Mouse (Mus musculus) brain, embryonic 14.5 days (tissue): ENCODE data around the gene D930007J09Rik. TPM values are rescaled to one million over a fixed set of nuclear protein-coding genes. Genes with fewer than 3 reads are reported as not detected.

Experiments
- DNase-seq: peaks from one replicate; pipeline ENCODE4 v3.0.0-alpha.2; 2011; ENCODE audit warnings: low read depth
- CTCF ChIP-seq: fragments of 200-500 bp; IDR thresholded peaks from 2 replicates; pipeline ENCODE4 v1.5.1; 2012; ENCODE audit warnings: inconsistent platforms, mild to moderate bottlenecking, moderate library complexity, borderline replicate concordance; ENCODE audit not compliant: insufficient read depth, insufficient read length; ENCODE audit errors: extremely low read depth
- POLR2A ChIP-seq: fragments of 200-500 bp; IDR thresholded peaks from 2 replicates; pipeline ENCODE4 v1.6.1; 2012; ENCODE audit warnings: mild to moderate bottlenecking, inconsistent platforms, borderline replicate concordance; ENCODE audit not compliant: poor library complexity, insufficient read depth, insufficient read length, severe bottlenecking; ENCODE audit errors: extremely low read depth
- polyA plus RNA-seq: library from polyadenylated mRNA; depleted of rRNA; stranded (reverse); fragments of >200 nt; gene quantifications from 2 replicates; pipeline ENCODE4 v1.2.3, GENCODE M21; 2012; rRNA removed

D930007J09Rik gene
- polyA plus RNA-seq, 1 experiment: 0.70 TPM

DNA sequence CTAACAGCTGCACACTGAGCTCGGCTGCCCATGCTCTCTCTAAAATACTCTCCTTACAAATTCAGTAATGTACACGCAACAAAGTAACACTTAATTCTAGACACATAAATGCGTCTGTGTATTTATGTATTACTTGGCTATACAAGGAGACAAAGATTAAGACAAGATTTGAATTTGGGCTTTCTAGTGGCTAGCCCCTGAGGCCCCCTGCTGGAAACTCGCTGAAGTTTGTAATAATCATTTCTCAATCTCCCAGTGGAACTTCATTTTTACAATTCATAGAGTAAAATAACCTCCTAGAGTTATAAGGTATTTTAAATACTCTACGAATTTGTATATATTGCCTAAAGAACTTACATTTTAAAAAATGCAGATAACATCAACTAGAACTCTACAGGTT lies 19.6 kb downstream of the D930007J09Rik start:
- peak; percentile 37; the same call in 1 of the 2 replicates for TF ChIP-seq CTCF
- TF ChIP-seq POLR2A: no peak
- DNase-seq: peak; percentile 7

DNA sequence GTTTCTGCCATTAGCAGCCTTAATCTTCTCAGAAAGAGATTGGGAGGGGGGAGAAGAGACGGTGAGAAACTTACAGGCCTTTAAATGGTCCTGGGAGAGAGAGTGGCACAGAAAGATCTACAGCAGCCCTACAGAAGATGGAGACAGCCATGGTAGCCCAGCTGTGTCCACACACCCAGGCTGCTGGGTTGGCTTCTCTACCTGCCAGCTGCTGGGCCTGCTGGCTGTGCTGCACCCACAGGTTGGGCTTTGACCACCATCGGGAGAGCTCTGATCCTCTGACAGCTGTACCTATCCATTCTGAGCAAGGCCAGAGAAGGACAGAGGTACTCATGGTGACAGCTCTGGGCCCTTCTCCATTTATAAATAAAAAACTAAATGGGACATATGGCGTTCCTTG lies 23.8 kb downstream of the D930007J09Rik start:
- TF ChIP-seq CTCF (no peak), POLR2A (no peak)
- DNase-seq: no peak

DNA sequence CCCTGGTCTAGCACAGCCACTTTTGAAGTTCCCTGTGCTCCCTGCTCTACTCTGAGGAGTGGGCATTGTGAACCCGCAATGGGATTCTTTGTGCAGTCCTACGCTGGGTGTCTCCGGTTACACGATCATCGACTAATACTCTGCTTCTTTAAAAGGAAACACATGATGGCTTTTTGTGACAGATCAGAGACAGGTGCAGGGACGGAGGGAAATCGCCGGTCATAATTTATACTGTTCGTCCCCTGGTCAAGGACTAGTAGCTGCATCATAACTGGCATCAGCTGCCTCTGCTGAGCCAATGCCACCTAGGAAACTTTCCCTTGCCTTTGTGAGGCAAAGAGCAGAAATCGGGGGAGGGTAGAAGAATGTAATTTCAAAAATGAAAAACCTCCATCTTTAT lies 26.3 kb downstream of the D930007J09Rik start:
- TF ChIP-seq POLR2A (no peak), CTCF (no peak)
- DNase-seq: no peak

DNA sequence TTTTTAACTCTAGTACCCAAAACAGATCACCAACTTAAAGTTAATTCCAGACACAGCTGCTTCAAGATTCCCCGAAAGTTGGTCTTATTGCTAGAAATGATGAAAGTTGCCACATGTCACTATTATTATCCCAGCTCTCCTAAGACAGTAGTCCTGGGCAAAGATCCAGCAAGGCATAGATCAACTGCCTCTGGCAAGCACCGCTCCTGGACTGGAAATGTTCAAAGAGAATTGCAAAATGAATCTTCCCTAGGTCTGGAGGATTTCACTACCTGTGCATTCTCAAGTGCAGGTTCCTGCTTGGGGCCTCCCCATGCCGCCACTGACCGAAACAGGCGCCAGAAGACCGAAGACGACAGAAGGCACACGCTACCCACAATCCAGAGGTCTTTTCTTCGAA lies 26.8 kb downstream of the D930007J09Rik start:
- no peak for DNase-seq
- TF ChIP-seq POLR2A: no peak
- no peak for TF ChIP-seq CTCF

DNA sequence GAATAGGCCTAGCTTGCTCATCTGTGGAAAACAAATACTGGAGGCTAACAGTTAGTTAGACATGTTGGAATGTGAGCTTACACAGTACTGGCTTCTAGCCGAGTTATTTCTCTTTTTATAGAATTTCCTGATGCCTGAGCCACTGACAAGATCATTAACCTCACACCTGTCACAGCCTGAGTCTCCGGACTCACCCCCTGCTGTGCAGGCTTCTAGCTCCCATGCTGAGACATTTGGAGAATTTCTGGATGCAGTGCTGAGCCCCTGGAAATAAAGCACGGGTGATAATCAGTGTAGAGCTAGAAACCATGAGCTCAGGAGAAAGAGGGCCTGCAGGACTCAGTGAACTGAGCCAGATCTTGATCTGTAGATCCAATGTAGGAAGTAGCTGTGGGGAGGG lies 32.7 kb downstream of the D930007J09Rik start:
- TF ChIP-seq CTCF: no peak
- no peak for TF ChIP-seq POLR2A
- DNase-seq: no peak

DNA sequence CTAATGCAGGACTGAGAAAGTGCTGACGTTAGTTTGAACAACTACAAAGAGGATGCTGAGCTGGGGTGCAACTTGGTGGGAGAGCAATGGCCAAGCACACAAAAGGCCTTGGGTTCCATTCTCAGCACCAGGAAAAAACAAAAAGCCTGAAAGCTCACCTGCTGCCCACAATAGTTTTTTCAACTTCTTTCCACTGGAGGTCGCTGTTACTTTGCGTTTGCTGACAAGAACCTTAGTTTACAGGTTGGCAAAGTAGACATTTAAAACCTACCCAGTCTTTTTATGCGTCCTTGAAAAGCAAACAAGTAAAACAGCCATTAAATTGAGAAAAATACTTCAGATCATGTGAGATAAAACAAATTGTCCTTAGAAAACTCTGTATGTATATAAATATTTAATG lies 34.5 kb downstream of the D930007J09Rik start:
- TF ChIP-seq CTCF (peak; percentile 47; the same call in 1 of the 2 replicates), POLR2A (no peak)

DNA sequence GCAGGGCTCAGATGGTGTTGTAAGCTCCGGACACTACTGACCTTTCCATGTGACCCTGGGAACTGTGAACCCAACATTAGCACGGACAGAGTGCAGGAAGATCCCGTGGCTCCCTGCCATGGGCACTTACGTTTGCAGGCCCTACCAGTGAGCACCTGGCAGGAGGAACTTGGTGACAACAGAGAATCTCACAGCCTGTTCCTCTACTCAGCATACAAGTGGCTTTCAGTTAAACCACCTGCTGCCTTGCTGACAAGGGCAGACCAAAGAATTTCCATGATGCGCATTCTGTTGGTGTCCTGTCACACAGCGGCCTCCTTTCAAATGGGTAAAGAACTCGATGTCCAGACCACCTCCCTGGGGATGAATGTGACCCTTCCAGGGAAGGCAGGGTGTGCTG lies 38.2 kb downstream of the D930007J09Rik start:
- no peak for TF ChIP-seq POLR2A
- TF ChIP-seq CTCF: no peak

More for the DNA sequence above, 34.5 kb downstream of the D930007J09Rik start:
- DNase-seq: peak; percentile 53

DNA sequence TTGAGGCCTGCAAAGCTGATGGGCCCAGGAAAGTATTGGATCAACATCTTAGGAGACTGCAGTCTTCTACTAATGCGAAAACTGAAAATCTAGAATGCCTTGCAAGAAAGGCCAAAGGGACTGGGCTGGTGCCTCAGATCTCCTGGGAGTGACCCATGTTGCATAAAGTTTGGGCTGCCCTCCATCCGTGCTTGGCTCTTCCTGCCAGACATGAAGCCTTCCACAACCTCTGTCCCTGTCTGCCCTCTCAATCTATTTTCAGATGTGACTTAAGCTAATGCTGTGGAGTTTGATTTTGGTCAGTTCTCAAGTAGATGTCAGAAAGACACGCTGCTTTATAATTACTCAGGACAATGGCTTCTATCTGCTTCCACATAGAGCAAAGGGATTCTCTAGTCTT lies 39.5 kb downstream of the D930007J09Rik start:
- DNase-seq: no peak
- TF ChIP-seq CTCF (no peak), POLR2A (no peak)

More for the DNA sequence above, 38.2 kb downstream of the D930007J09Rik start:
- no peak for DNase-seq

DNA sequence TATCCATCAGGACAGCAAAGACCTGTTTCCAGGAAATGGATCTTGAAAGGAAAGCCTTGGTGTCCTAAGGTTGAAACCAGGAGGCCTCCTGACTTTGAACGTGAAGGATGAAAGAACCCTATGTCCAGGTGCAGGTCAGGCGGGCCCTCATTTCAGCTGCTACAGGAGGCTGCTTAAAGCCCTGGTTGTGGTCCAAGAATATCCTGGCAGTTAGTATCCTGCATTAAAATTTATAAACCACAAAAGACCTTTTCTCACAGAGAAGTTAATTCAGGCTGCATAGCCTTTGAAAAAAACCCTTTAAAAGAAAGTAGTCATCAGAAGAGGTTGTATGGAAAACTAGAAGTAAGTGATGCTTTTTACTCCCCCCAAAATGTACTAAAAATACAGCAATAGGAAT lies 41.9 kb downstream of the D930007J09Rik start:
- TF ChIP-seq POLR2A (no peak), CTCF (no peak)
- DNase-seq: no peak

DNA sequence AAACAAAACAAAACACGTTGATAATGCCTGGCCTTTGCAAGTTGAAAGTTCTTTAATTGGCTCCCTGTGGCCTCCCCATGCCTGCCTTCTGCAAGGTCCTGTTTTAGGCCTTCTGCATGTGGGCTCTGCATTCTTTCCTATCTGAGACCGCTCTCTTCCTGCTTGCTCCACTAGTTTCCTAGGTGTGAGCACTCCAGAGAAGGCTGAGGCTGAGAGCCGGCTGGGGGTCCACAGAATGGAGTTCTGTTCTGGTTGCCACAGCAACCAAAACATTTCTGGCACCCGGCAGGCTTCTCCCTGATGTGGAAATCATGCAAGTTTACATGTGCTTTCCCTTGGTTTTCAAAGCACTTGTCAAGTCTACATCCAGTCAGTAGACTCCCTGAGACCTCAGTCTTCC lies 43.6 kb downstream of the D930007J09Rik start:
- TF ChIP-seq POLR2A (no peak), CTCF (no peak)
- DNase-seq: peak; percentile 59

Other genes with a start within 250 kb of the D930007J09Rik start
- gene Mylk4, start 18.9 kb downstream of the D930007J09Rik start, polyA plus RNA-seq: 0.24 and 0.29 TPM in 2 replicates
- 59.3 and 63.1 TPM in 2 replicates for gene Wrnip1, start 811 bp downstream of the D930007J09Rik start, polyA plus RNA-seq
- gene Serpinb1a, start 48.3 kb upstream of the D930007J09Rik start, polyA plus RNA-seq: 0.85 and 1.4 TPM in 2 replicates
- not detected in 2 replicates for gene Serpinb1c, start 95.4 kb upstream of the D930007J09Rik start, polyA plus RNA-seq
- 0.95 and 1.4 TPM in 2 replicates for gene Serpinb6b, start 162.4 kb upstream of the D930007J09Rik start, polyA plus RNA-seq
- gene Serpinb9, start 200.4 kb upstream of the D930007J09Rik start, polyA plus RNA-seq: 0.62 and 0.89 TPM in 2 replicates
- 0.14 and 0.15 TPM in 2 replicates for gene Serpinb9b, start 224.6 kb upstream of the D930007J09Rik start, polyA plus RNA-seq